Mouse (Mus musculus): Measurements from ENCODE around the gene Muc15. TPM values are rescaled to one million over a fixed set of nuclear protein-coding genes. Genes with fewer than 3 reads are reported as not detected.

The Muc15 gene
- polyA plus RNA-seq (2015; fragmentation: Nextera tagmentation; extraction: Ambion mirVana): 0.10 and 0.31 TPM in 2 replicates

GRCm38 (mm10) chr2:110721290-110721753, at the start of gene Muc15:
Gene Muc15, plus strand, starts transcription at chr2:110721340.

Other genes starting within 250 kb of the Muc15 start
- gene Slc5a12, start 124.0 kb upstream of the Muc15 start, polyA plus RNA-seq (2015; fragmentation: Nextera tagmentation; extraction: Ambion mirVana): not detected in 2 replicates
- gene Ano3, start 229.6 kb downstream of the Muc15 start, polyA plus RNA-seq (2015; fragmentation: Nextera tagmentation; extraction: Ambion mirVana): 1.2 and 1.6 TPM in 2 replicates

Measured in neural tube, postnatal 0 days (tissue).